Mouse (Mus musculus) kidney, adult 2 months (tissue): ENCODE data around the gene Gtpbp6.

Source experiments
- CTCF ChIP-seq: fragments of 200-500 bp; conservative IDR thresholded peaks from 2 replicates; pipeline ENCODE4 v1.5.1; 2011; ENCODE audit warnings: low read depth, mild to moderate bottlenecking, control low read depth, low read length, moderate library complexity, mixed read lengths; ENCODE audit not compliant: insufficient read depth, insufficient read length
- POLR2A ChIP-seq: fragments of 200-500 bp; IDR thresholded peaks from one replicate; pipeline ENCODE4 v1.6.1; 2011; ENCODE audit warnings: low read depth, low read length, control low read depth

DNA sequence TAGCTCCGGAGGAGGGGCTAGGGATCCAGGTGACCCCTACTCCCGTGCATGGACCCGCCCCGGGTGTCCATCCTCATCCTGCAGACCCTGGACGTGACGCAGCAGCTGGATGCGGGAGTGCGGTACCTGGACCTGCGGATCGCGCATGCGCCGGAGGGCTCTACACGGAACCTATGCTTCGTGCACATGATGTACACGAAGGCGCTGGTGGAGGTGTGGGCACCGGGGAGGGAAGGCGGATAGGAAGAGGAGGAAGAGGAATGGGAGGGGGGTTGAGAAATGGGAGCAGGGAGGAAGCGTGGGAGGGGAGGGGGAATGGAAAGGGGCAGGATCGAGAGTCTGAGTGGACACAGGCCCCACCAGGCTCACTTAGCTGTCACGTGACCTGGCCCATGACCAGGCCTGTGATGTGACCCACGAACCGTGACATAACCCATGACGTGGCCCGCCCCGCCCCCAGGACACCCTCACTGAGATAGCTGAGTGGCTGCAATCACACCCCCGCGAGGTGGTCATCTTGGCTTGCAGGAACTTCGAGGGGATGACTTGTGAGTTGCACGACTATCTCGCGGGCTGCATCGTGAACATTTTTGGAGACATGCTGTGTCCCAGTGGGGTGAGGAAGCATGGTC, 6.2 kb downstream of the Gtpbp6 start:
- TF ChIP-seq CTCF (no peak), POLR2A (no peak)
